Mouse (Mus musculus) liver, embryonic 16.5 days (tissue): ENCODE measurements around the gene Maz. TPM values are rescaled to one million over a fixed set of nuclear protein-coding genes. Genes with fewer than 3 reads are reported as not detected.

Experiments
- ATAC-seq: fragments of 200-750 bp; cut with Nextera tagmentation; 2 replicates; pipeline ENCODE4 v1.8.0; 2017; ENCODE audit warnings: low read depth, mild to moderate bottlenecking, moderate number of reproducible peaks, moderate library complexity
- H3K27ac ChIP-seq: fragments of 300-500 bp; sonication (generic); 2 replicates; pipeline ENCODE4 v1.5.1; 2014; ENCODE audit warnings: mild to moderate bottlenecking, low read length
- H3K27me3 ChIP-seq: fragments of 300-500 bp; sonication (generic); 2 replicates; pipeline ENCODE4 v1.6.1; 2014; ENCODE audit warnings: low read depth, low read length, mixed read lengths; ENCODE audit not compliant: control insufficient read depth, insufficient read depth
- H3K36me3 ChIP-seq: fragments of 300-500 bp; sonication (generic); 2 replicates; pipeline ENCODE4 v1.6.1; 2014; ENCODE audit warnings: mild to moderate bottlenecking; ENCODE audit not compliant: control insufficient read depth, insufficient read depth
- H3K4me1 ChIP-seq: fragments of 300-500 bp; sonication (generic); 2 replicates; pipeline ENCODE4 v1.6.1; 2014; ENCODE audit warnings: low read depth, low read length, mixed read lengths; ENCODE audit not compliant: control insufficient read depth
- H3K4me2 ChIP-seq: fragments of 300-500 bp; sonication (generic); 2 replicates; pipeline ENCODE4 v1.6.1; 2014; ENCODE audit warnings: low read depth, low read length, mixed read lengths
- H3K4me3 ChIP-seq: fragments of 300-500 bp; sonication (generic); 2 replicates; pipeline ENCODE4 v1.5.1; 2014; ENCODE audit warnings: low read depth, mild to moderate bottlenecking, low read length
- H3K9ac ChIP-seq: fragments of 300-500 bp; sonication (generic); 2 replicates; pipeline ENCODE4 v1.6.1; 2014; ENCODE audit warnings: low read depth, low read length
- H3K9me3 ChIP-seq: fragments of 300-500 bp; sonication (generic); replicated peaks from 2 replicates; pipeline ENCODE4 v1.6.1; 2016; ENCODE audit warnings: low read length; ENCODE audit not compliant: control insufficient read depth
- WGBS: fragments of 180-500 bp; shearing (Covaris S2); extraction: QIAGEN DNeasy Blood & Tissue Kit; methylation state at CpG from one replicate; pipeline ENCODE4 v1.1.7; 2014; ENCODE audit not compliant: insufficient replicate concordance; 5-methylcytosine and 5-hydroxymethylcytosine counted together
- microRNA-seq: library from miRNA; unstranded; fragments of <30 nt; microRNA quantifications from one replicate; pipeline ENCODE4, GENCODE M21; 2016
- polyA plus RNA-seq: library from polyadenylated mRNA; unstranded; fragments of >200 nt; fragmentation: Nextera tagmentation; extraction: Ambion mirVana; gene quantifications from 2 replicates; pipeline ENCODE4 v1.2.1, GENCODE M21; 2015

The Maz gene
- polyA plus RNA-seq, 1 experiment from 2014 or later = 20.9 TPM

- no peaks in the 10 kb centered on the region for H3K9me3 ChIP-seq
- no peak for ATAC-seq
- H3K36me3 ChIP-seq = peaks cover 17% of the 10 kb centered on the region
- H3K4me3 ChIP-seq = no peak overlapping the region
- no peak overlapping the region for H3K4me2 ChIP-seq
- no peak overlapping the region for H3K27ac ChIP-seq
- no peaks in the 10 kb centered on the region for H3K27me3 ChIP-seq
- H3K4me1 ChIP-seq = peaks cover 15% of the 10 kb centered on the region
- WGBS = 68% methylated on average over 2 of the region's 2 CpGs
- no peak overlapping the region for H3K9ac ChIP-seq
These were observed 45.2 kb downstream of the Maz start for GRCm38 (mm10) chr7:126981601-126982000.

- Histone ChIP-seq H3K9me3 (no peaks in the 10 kb centered on the region), H3K4me1 (peaks cover 21% of the 10 kb centered on the region), H3K9ac (no peak overlapping the region), H3K36me3 (peaks cover 17% of the 10 kb centered on the region), H3K27ac (no peak overlapping the region), H3K4me3 (no peak overlapping the region), H3K27me3 (no peaks in the 10 kb centered on the region), H3K4me2 (no peak overlapping the region)
- ATAC-seq = no peak
- WGBS = 76% methylated on average over 6 of the region's 6 CpGs
These were observed 48.0 kb downstream of the Maz start for GRCm38 (mm10) chr7:126978841-126979240.

GRCm38 (mm10) chr7:126976878-126977459 is 49.9 kb downstream of the Maz start:
- H3K27me3 ChIP-seq = no peaks in the 10 kb centered on the region
- no peaks in the 10 kb centered on the region for H3K9me3 ChIP-seq
- peak overlapping the region; percentile 98 for H3K9ac ChIP-seq
- 19% methylated on average over 14 of the region's 14 CpGs for WGBS
- ATAC-seq = no peak
- H3K36me3 ChIP-seq = peaks cover 17% of the 10 kb centered on the region
- H3K4me2 ChIP-seq = peak overlapping the region; percentile 90
- peaks cover 21% of the 10 kb centered on the region for H3K4me1 ChIP-seq
- H3K27ac ChIP-seq = peak overlapping the region; percentile 94
- peak overlapping the region; percentile 99 for H3K4me3 ChIP-seq

GRCm38 (mm10) chr7:126975950-126976866 is 50.6 kb downstream of the Maz start, which contains the start of gene Cdiptos:
Gene Cdiptos, minus strand, starts transcription at chr7:126976098.
- peak; percentile 95 for ATAC-seq

GRCm38 (mm10) chr7:126975893-126975949 is 51.1 kb downstream of the Maz start, which contains the start of gene Cdipt:
Gene Cdipt, plus strand, starts transcription at chr7:126975914.
- Histone ChIP-seq H3K4me1 (peaks cover 21% of the 10 kb centered on the region), H3K4me2 (peak within 1 kb of the TSS; percentile 90), H3K4me3 (peak within 1 kb of the TSS; percentile 99), H3K9ac (peak within 1 kb of the TSS; percentile 98), H3K27me3 (no peaks in the 10 kb centered on the region), H3K27ac (peak within 1 kb of the TSS; percentile 94), H3K9me3 (no peaks in the 10 kb centered on the region), H3K36me3 (peaks cover 17% of the 10 kb centered on the region)
- WGBS = 0% methylated on average over 1 of the region's 1 CpGs
- no peak for ATAC-seq

More at GRCm38 (mm10) chr7:126975950-126976866, 50.6 kb downstream of the Maz start, which contains the start of gene Cdiptos:
- Histone ChIP-seq H3K9me3 (no peaks in the 10 kb centered on the region), H3K4me1 (peaks cover 21% of the 10 kb centered on the region), H3K27me3 (no peaks in the 10 kb centered on the region), H3K9ac (peak within 1 kb of the TSS; percentile 98), H3K27ac (peak within 1 kb of the TSS; percentile 94), H3K4me3 (peak within 1 kb of the TSS; percentile 99), H3K36me3 (peaks cover 17% of the 10 kb centered on the region), H3K4me2 (peak within 1 kb of the TSS; percentile 90)
- WGBS = under 1% methylated on average over 55 of the region's 55 CpGs

- 0 out of 2 replicates have a peak overlapping the region, but pooled peaks have one; percentile 16 for H3K27ac ChIP-seq
- no peaks in the 10 kb centered on the region for H3K9me3 ChIP-seq
- H3K27me3 ChIP-seq = no peaks in the 10 kb centered on the region
- H3K9ac ChIP-seq = peak overlapping the region; percentile 29
- peak overlapping the region; percentile 99 for H3K4me3 ChIP-seq
- 5% methylated on average over 8 of the region's 8 CpGs for WGBS
- peak overlapping the region; percentile 90 for H3K4me2 ChIP-seq
- H3K36me3 ChIP-seq = peaks cover 17% of the 10 kb centered on the region
- H3K4me1 ChIP-seq = peaks cover 21% of the 10 kb centered on the region
- no peak for ATAC-seq
These were observed 51.3 kb downstream of the Maz start for GRCm38 (mm10) chr7:126975493-126975892.

Small RNAs within 50 kb of the gene (microRNA-seq; reads per million reads assigned to microRNA genes)
- not detected for gene Gm44343

Other genes starting within 250 kb of the Maz start
- gene Tbx6, start 245.6 kb downstream of the Maz start, polyA plus RNA-seq = 0.90 and 1.3 TPM in 2 replicates
- 82.2 and 91.1 TPM in 2 replicates for gene Ppp4c, start 234.5 kb downstream of the Maz start, polyA plus RNA-seq
- gene Fam57b, start 229.4 kb downstream of the Maz start, polyA plus RNA-seq = not detected in 2 replicates
- not detected in 2 replicates for gene 4930451I11Rik, start 195.4 kb downstream of the Maz start, polyA plus RNA-seq
- gene Doc2a, start 179.6 kb downstream of the Maz start, polyA plus RNA-seq = not detected in 2 replicates
- gene Hirip3, start 165.1 kb downstream of the Maz start, polyA plus RNA-seq = 10.0 and 10.8 TPM in 2 replicates
- 25.7 and 26.6 TPM in 2 replicates for gene Ino80e, start 164.7 kb downstream of the Maz start, polyA plus RNA-seq
- gene Taok2, start 142.3 kb downstream of the Maz start, polyA plus RNA-seq = 11.7 and 13.2 TPM in 2 replicates
- 18.7 and 20.0 TPM in 2 replicates for gene Tmem219, start 104.1 kb downstream of the Maz start, polyA plus RNA-seq
- gene Kctd13, start 98.2 kb downstream of the Maz start, polyA plus RNA-seq = 3.2 and 3.8 TPM in 2 replicates
- gene Asphd1, start 77.5 kb downstream of the Maz start, polyA plus RNA-seq = not detected in 2 replicates
- gene Sez6l2, start 76.5 kb downstream of the Maz start, polyA plus RNA-seq = 0.15 and 0.19 TPM in 2 replicates
- gene Cdipt, start 51.1 kb downstream of the Maz start, polyA plus RNA-seq = 39.5 and 42.6 TPM in 2 replicates
- 0.30 and 0.74 TPM in 2 replicates for gene Cdiptos, start 50.9 kb downstream of the Maz start, polyA plus RNA-seq
- 7.7 and 8.9 TPM in 2 replicates for gene Mvp, start 12.4 kb downstream of the Maz start, polyA plus RNA-seq
- gene Pagr1b, start 10.6 kb downstream of the Maz start, polyA plus RNA-seq = not detected in 2 replicates
- gene Pagr1a, start 9.7 kb downstream of the Maz start, polyA plus RNA-seq = 17.2 and 24.3 TPM in 2 replicates
- gene Gm42742, start 5.9 kb downstream of the Maz start, polyA plus RNA-seq = 10.7 and 17.7 TPM in 2 replicates
- 0.24 and 0.67 TPM in 2 replicates for gene Prrt2, start 5.8 kb downstream of the Maz start, polyA plus RNA-seq
- gene Kif22, start 15.4 kb upstream of the Maz start, polyA plus RNA-seq = 102 and 103 TPM in 2 replicates
- gene Zg16, start 60.3 kb upstream of the Maz start, polyA plus RNA-seq = 0.58 TPM in 1 of 2 replicates, not detected in the other
- 8.1 and 8.7 TPM in 2 replicates for gene AI467606, start 64.3 kb upstream of the Maz start, polyA plus RNA-seq
- 74.1 and 76.6 TPM in 2 replicates for gene Qprt, start 95.2 kb upstream of the Maz start, polyA plus RNA-seq
- gene Spn, start 110.8 kb upstream of the Maz start, polyA plus RNA-seq = 5.5 and 6.3 TPM in 2 replicates
- gene Cd2bp2, start 169.0 kb upstream of the Maz start, polyA plus RNA-seq = 17.4 and 18.1 TPM in 2 replicates
- gene Tbc1d10b, start 181.4 kb upstream of the Maz start, polyA plus RNA-seq = 13.7 and 15.1 TPM in 2 replicates
- gene Mylpf, start 181.9 kb upstream of the Maz start, polyA plus RNA-seq = 61.0 and 92.3 TPM in 2 replicates
- gene Zfp553, start 206.0 kb upstream of the Maz start, polyA plus RNA-seq = 5.7 and 5.9 TPM in 2 replicates
- gene Sept1, start 206.1 kb upstream of the Maz start, polyA plus RNA-seq = 10.1 and 11.1 TPM in 2 replicates
- gene Zfp771, start 217.2 kb upstream of the Maz start, polyA plus RNA-seq = 11.0 and 13.8 TPM in 2 replicates
- 79.8 and 83.4 TPM in 2 replicates for gene Dctpp1, start 233.7 kb upstream of the Maz start, polyA plus RNA-seq
- gene Sephs2, start 247.0 kb upstream of the Maz start, polyA plus RNA-seq = 164 and 180 TPM in 2 replicates